In the genomic region with DNA sequence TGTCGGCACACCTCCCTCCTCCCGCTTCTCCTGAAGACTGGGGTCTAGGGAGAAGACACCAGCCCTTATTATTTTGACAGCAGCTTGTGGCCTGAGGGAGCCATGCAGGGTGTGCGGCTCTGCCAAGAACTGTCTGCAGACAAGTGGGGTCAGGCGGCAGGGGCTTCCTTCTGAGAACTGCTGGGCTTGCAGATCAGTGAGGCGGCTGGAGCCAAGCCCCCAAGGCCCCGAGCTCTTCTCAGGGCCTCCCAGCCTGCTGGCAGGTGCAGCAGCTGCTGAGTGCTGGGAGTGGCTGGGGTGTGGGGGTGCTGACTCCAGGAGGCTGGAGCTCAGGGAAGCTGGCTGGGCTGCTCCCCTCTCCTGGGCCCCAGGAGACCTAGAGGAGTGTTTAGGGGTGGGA, we compare ENCODE assay signal across 11 mouse cellular contexts. TPM values are rescaled to one million over a fixed set of nuclear protein-coding genes. Genes with fewer than 3 reads are reported as not detected.
DNase-seq lines count a peak whose midpoint lies in the region; ATAC-seq lines count a peak whose summit lies in the region.
"Had no signal": no experiment of that assay in that cellular context is flagged by ENCODE, and none has a peak within 500 bp of the region (broad histone marks: within the 10 kb centered on the region; RNA-seq: fewer than 3 reads in every experiment).

No protein-coding gene starts in this region.

- peak overlapping the region; percentile 16; the same call in 1 of the 2 replicates for H3K9ac ChIP-seq in heart, embryonic 11.5 days (ENCODE audit: low read depth, low read length)
- H3K9ac ChIP-seq: liver, embryonic 15.5 days had no signal

- H3K4me2 ChIP-seq in heart, embryonic 11.5 days = no peak overlapping the region
- H3K4me2 ChIP-seq: liver, embryonic 15.5 days had no signal

- H3K27me3 ChIP-seq in heart, embryonic 11.5 days (ENCODE audit: control insufficient read depth, insufficient read depth, low read length) = no peaks in the 10 kb centered on the region
- H3K27me3 ChIP-seq: liver, embryonic 15.5 days had no signal

- DNase-seq in heart, postnatal 14 days = no peak
- DNase-seq in thymus, postnatal 4 days = peak; percentile 41
- DNase-seq in thymus, postnatal 10 days (ENCODE audit: low spot score in 2 of 2) = no peak
- peak; percentile 23 for DNase-seq in lung, postnatal 10 days
- DNase-seq in spleen, postnatal 4 days (ENCODE audit: low spot score in 2 of 2) = no peak
- DNase-seq in adrenal gland, adult 18-20 months (ENCODE audit: low spot score in 2 of 2) = no peak
- DNase-seq in kidney, postnatal 25 days = no peak
- DNase-seq: adrenal gland, postnatal 14 days; right cerebral cortex, postnatal 4 days had no signal

- no peaks in the 10 kb centered on the region for H3K9me3 ChIP-seq in heart, embryonic 11.5 days (replicated peaks; ENCODE audit: control insufficient read depth, low read length)
- H3K9me3 ChIP-seq: liver, embryonic 15.5 days had no signal

- H3K4me3 ChIP-seq in heart, embryonic 11.5 days (ENCODE audit: low read depth, low read length) = no peak overlapping the region
- H3K4me3 ChIP-seq: liver, embryonic 15.5 days had no signal

- 50% methylated on average over 6 of the region's 6 CpGs for WGBS in heart, embryonic 11.5 days (ENCODE audit: insufficient replicate concordance)

- no peak overlapping the region for H3K27ac ChIP-seq in heart, embryonic 11.5 days (ENCODE audit: low read depth, low read length)
- H3K27ac ChIP-seq: liver, embryonic 15.5 days had no signal

- no peak for ATAC-seq in heart, embryonic 11.5 days (replicated peaks; ENCODE audit: insufficient number of reproducible peaks, low FRiP score, low TSS enrichment)

- H3K36me3 ChIP-seq in heart, embryonic 11.5 days (ENCODE audit: control insufficient read depth, insufficient read depth, low read length) = no peaks in the 10 kb centered on the region

- intact Hi-C loops in heart, postnatal 14 days (cut with DNase I) = no loop called here

- peaks cover 32% of the 10 kb centered on the region for H3K4me1 ChIP-seq in heart, embryonic 11.5 days (ENCODE audit: control insufficient read depth, insufficient read depth, low read length)

RNA-seq across cellular contexts. Expression of a gene that starts 31.1 kb away (rescaled TPM):
- 11.6 and 13.5 TPM in 2 replicates for polyA plus RNA-seq in heart, embryonic 11.5 days (2014; fragmentation: Nextera tagmentation; extraction: Ambion mirVana)
- total RNA-seq in heart, postnatal 14 days (2021) = 1 to 10 TPM; 7.7 to 9.5 TPM
- 10 to 100 TPM; 19.3 to 22.3 TPM for total RNA-seq in adrenal gland, adult 18-20 months (2021)

RNA-seq across cellular contexts. Expression of a gene that starts 34.9 kb away (rescaled TPM):
- polyA plus RNA-seq in heart, embryonic 11.5 days (2014; fragmentation: Nextera tagmentation; extraction: Ambion mirVana) = 1.1 and 2.2 TPM in 2 replicates
- 1 to 10 TPM; 2.4 to 3.8 TPM for total RNA-seq in heart, postnatal 14 days (2021)
- total RNA-seq in adrenal gland, adult 18-20 months (2021) = under 1 TPM in 1 of 2 experiments, not detected in 1; 0.35 TPM
- total RNA-seq: adrenal gland, postnatal 14 days had no signal

RNA-seq across cellular contexts. Expression of a gene that starts 55.2 kb away (rescaled TPM):
- polyA plus RNA-seq in heart, embryonic 11.5 days (2014; fragmentation: Nextera tagmentation; extraction: Ambion mirVana) = 14.0 and 17.2 TPM in 2 replicates
- 10 to 100 TPM; 41.3 to 44.0 TPM for total RNA-seq in heart, postnatal 14 days (2021)
- 10 to 100 TPM; 64.0 to 70.2 TPM for total RNA-seq in adrenal gland, adult 18-20 months (2021)

Comparison
In these comparisons a context has a peak if more than half of its experiments do, and no peak if none do; other contexts are left out.
1. DNase-seq: peak in thymus, postnatal 4 days (single experiment) and lung, postnatal 10 days (single experiment); none in heart, postnatal 14 days (0 of 2), thymus, postnatal 10 days (0 of 2), spleen, postnatal 4 days (0 of 2), adrenal gland, adult 18-20 months (0 of 2) and kidney, postnatal 25 days (0 of 2).